Comparison of ENCODE assay signal across 9 mouse cellular contexts in the genomic region with DNA sequence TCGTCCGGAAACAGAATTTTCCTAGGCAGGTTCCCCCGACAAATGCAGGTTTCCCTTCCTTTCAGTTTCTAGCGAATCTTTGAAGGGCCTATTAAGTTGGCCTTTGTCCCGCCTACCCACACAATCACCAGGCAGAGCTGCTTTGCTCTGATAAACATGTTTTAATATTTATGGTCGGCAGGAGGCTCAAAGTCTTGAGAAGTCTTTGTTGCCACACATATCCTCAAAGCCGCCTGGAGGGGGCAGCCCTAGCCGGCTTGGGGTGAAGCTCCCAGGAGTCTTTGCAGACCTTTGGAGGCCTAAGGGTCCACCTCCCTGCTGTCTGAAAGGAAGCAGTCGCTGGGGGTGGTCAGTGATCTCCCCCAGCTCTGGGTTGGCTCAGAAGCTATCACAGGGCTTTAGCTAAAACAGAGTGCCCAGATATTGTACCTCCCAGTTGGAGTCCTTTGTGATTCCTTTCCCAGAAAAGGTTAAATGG. TPM values are rescaled to one million over a fixed set of nuclear protein-coding genes. Genes with fewer than 3 reads are reported as not detected.
DNase-seq lines count a peak whose midpoint lies in the region; ATAC-seq and TF ChIP-seq lines count a peak whose summit lies in the region.
"Had no signal": no experiment of that assay in that cellular context is flagged by ENCODE, and none has a peak within 500 bp of the region (broad histone marks: within the 10 kb centered on the region; RNA-seq: fewer than 3 reads in every experiment).

No protein-coding gene starts in this region.

- H3K9me3 ChIP-seq in E14TG2a.4 (ENCODE audit: low read length): no peaks in the 10 kb centered on the region
- H3K9me3 ChIP-seq in heart, postnatal 0 days (replicated peaks; ENCODE audit: control insufficient read depth, low read length): no peaks in the 10 kb centered on the region
- H3K9me3 ChIP-seq in neural tube, embryonic 14.5 days (ENCODE audit: control insufficient read depth, low read length): no peaks in the 10 kb centered on the region

- peak; percentile 84 for DNase-seq in brain, adult 2 months (ENCODE audit: low read depth, low spot score)
- peak; percentile 74 for DNase-seq in heart, postnatal 0 days (ENCODE audit: low spot score)
- DNase-seq in kidney, postnatal 25 days: peak; percentile 74 to 89
- peak; percentile 73 for DNase-seq in lung, adult 2 months
- DNase-seq in thymus, adult 2 months: peak; percentile 72

- H3K27ac ChIP-seq in heart, postnatal 0 days (ENCODE audit: low read depth): peak overlapping the region; percentile 76
- peak overlapping the region; percentile 79 for H3K27ac ChIP-seq in neural tube, embryonic 14.5 days (ENCODE audit: low read depth, low read length)
- no peak overlapping the region; the same call in 1 of the 2 replicates for H3K27ac ChIP-seq in thymus, adult 2 months (ENCODE audit: control insufficient read depth, insufficient read depth, low read length)

- no peak for TF ChIP-seq POLR2A in lung, adult 2 months (IDR thresholded peaks at IDR 0.05; ENCODE audit: borderline replicate concordance, extremely low read depth, low read depth, low read length)
- no peak for TF ChIP-seq POLR2A in thymus, adult 2 months (IDR thresholded peaks at IDR 0.05; ENCODE audit: control insufficient read depth, extremely low read depth, insufficient read depth, low read length, poor library complexity)

- peaks cover 69% of the 10 kb centered on the region for H3K4me1 ChIP-seq in E14TG2a.4 (replicated peaks; ENCODE audit: low read depth, low read length)
- no peaks in the 10 kb centered on the region for H3K4me1 ChIP-seq in heart, postnatal 0 days (ENCODE audit: control insufficient read depth, insufficient read depth)
- H3K4me1 ChIP-seq in lung, adult 2 months (ENCODE audit: control insufficient read depth, insufficient read depth, low read length): no peaks in the 10 kb centered on the region
- peaks cover 12% of the 10 kb centered on the region for H3K4me1 ChIP-seq in neural tube, embryonic 14.5 days (ENCODE audit: control insufficient read depth, insufficient read depth, low read length)
- peaks cover 5% of the 10 kb centered on the region for H3K4me1 ChIP-seq in thymus, adult 2 months (replicated peaks; ENCODE audit: control insufficient read depth, insufficient read depth, low read length)

- peaks cover 49% of the 10 kb centered on the region for H3K36me3 ChIP-seq in E14TG2a.4 (ENCODE audit: insufficient read depth, low read length)
- H3K36me3 ChIP-seq in heart, postnatal 0 days (replicated peaks; ENCODE audit: control insufficient read depth, insufficient read depth, low read length): 0 out of 2 replicates have a peak, but pooled peaks cover 3% of the 10 kb centered on the region
- H3K36me3 ChIP-seq in neural tube, embryonic 14.5 days (ENCODE audit: control insufficient read depth, insufficient read depth, low read length): peaks cover 11% of the 10 kb centered on the region
- no peaks in the 10 kb centered on the region for H3K36me3 ChIP-seq in thymus, adult 2 months (ENCODE audit: control insufficient read depth, insufficient read depth, low read length)

- peak overlapping the region; percentile 95 for H3K4me3 ChIP-seq in E14TG2a.4 (replicated peaks; ENCODE audit: low read length)
- peak overlapping the region; percentile 87 for H3K4me3 ChIP-seq in heart, postnatal 0 days (ENCODE audit: low read depth, low read length)
- H3K4me3 ChIP-seq in lung, adult 2 months (replicated peaks; ENCODE audit: extremely low read depth, low read depth, low read length): peak overlapping the region; percentile 65
- H3K4me3 ChIP-seq in neural tube, embryonic 14.5 days (ENCODE audit: low read depth, low read length): peak overlapping the region; percentile 65
- H3K4me3 ChIP-seq in thymus, adult 2 months (ENCODE audit: control insufficient read depth, insufficient read depth, low read length): peak overlapping the region; percentile 90

- no peak for TF ChIP-seq EP300 in heart, postnatal 0 days (IDR thresholded peaks at IDR 0.05; ENCODE audit: low read depth)

- WGBS in heart, postnatal 0 days: under 1% methylated on average over 9 of the region's 9 CpGs
- WGBS in lung, adult 2 months: 0% methylated on average over 9 of the region's 9 CpGs
- WGBS in neural tube, embryonic 14.5 days: under 1% methylated on average over 9 of the region's 9 CpGs
- under 1% methylated on average over 9 of the region's 9 CpGs for WGBS in thymus, adult 2 months

- peak overlapping the region; percentile 98 for H3K4me2 ChIP-seq in heart, postnatal 0 days (ENCODE audit: low read depth, low read length)
- peak overlapping the region; percentile 74 for H3K4me2 ChIP-seq in neural tube, embryonic 14.5 days (ENCODE audit: low read depth, low read length)

- ATAC-seq in erythroid progenitor cell, adult 5-6 weeks (replicated peaks; ENCODE audit: low FRiP score, poor library complexity, severe bottlenecking): peak; percentile 77
- peak; percentile 62 for ATAC-seq in heart, postnatal 0 days (ENCODE audit: insufficient read depth, low read depth)
- peak; percentile 59 for ATAC-seq in neural tube, embryonic 14.5 days (ENCODE audit: low read depth)

- H3K9ac ChIP-seq in heart, postnatal 0 days (replicated peaks; ENCODE audit: low read depth, low read length): peak overlapping the region; percentile 85
- H3K9ac ChIP-seq in neural tube, embryonic 14.5 days (replicated peaks; ENCODE audit: low read depth, low read length): peak overlapping the region; percentile 87

- H3K27me3 ChIP-seq in E14TG2a.4 (ENCODE audit: insufficient read depth, low read length): no peaks in the 10 kb centered on the region
- no peaks in the 10 kb centered on the region for H3K27me3 ChIP-seq in heart, postnatal 0 days (ENCODE audit: control insufficient read depth, insufficient read depth, low read length)
- H3K27me3 ChIP-seq in neural tube, embryonic 14.5 days (ENCODE audit: control insufficient read depth, insufficient read depth, low read length): no peaks in the 10 kb centered on the region
- H3K27me3 ChIP-seq in thymus, adult 2 months (ENCODE audit: control insufficient read depth, insufficient read depth, low read length): no peaks in the 10 kb centered on the region

- peak; percentile 30; the same call in 1 of the 2 replicates for TF ChIP-seq CTCF in E14TG2a.4 (conservative IDR thresholded peaks at IDR 0.05; ENCODE audit: low read length)
- peak; percentile 61 for TF ChIP-seq CTCF in heart, postnatal 0 days (IDR thresholded peaks at IDR 0.05; ENCODE audit: low read depth)
- peak; percentile 44 for TF ChIP-seq CTCF in lung, adult 2 months (IDR thresholded peaks at IDR 0.05; ENCODE audit: insufficient read depth, low read length)
- TF ChIP-seq CTCF in thymus, adult 2 months (IDR thresholded peaks at IDR 0.05; ENCODE audit: borderline replicate concordance, control insufficient read depth, extremely low read depth, insufficient read depth, low read length, poor library complexity): peak; percentile 59; the same call in 1 of the 2 replicates

RNA-seq across cellular contexts. Expression of a gene that starts 0.6 kb away (rescaled TPM):
- 0.84 and 12.3 TPM in 2 replicates for total RNA-seq in erythroid progenitor cell, adult 5-6 weeks (2015; ENCODE audit: low replicate concordance)
- 8.5 and 9.9 TPM in 2 replicates for total RNA-seq in erythroid progenitor cell, adult 5-6 weeks (2017; ENCODE audit: low replicate concordance)
- total RNA-seq in heart, postnatal 0 days (2014; rRNA removed; ENCODE audit: low replicate concordance): 38.2 and 46.8 TPM in 2 replicates
- polyA plus RNA-seq in heart, postnatal 0 days (2015; fragmentation: Nextera tagmentation; extraction: Ambion mirVana): 14.8 and 17.5 TPM in 2 replicates
- 166 and 199 TPM in 2 replicates for polyA plus RNA-seq in lung, adult 2 months (2012; rRNA removed)
- polyA plus RNA-seq in neural tube, embryonic 14.5 days (2014; fragmentation: Nextera tagmentation; extraction: Ambion mirVana): 165 and 199 TPM in 2 replicates
- 126 and 151 TPM in 2 replicates for polyA plus RNA-seq in thymus, adult 2 months (2012; rRNA removed)

RNA-seq across cellular contexts. Expression of a gene that starts 13.8 kb away (rescaled TPM):
- not detected in 2 replicates for total RNA-seq in erythroid progenitor cell, adult 5-6 weeks (2015; ENCODE audit: low replicate concordance)
- not detected in 2 replicates for total RNA-seq in erythroid progenitor cell, adult 5-6 weeks (2017; ENCODE audit: low replicate concordance)
- not detected in 2 replicates for total RNA-seq in heart, postnatal 0 days (2014; rRNA removed; ENCODE audit: low replicate concordance)
- polyA plus RNA-seq in heart, postnatal 0 days (2015; fragmentation: Nextera tagmentation; extraction: Ambion mirVana): not detected in 2 replicates
- polyA plus RNA-seq in lung, adult 2 months (2012; rRNA removed): not detected in 2 replicates
- 0.24 TPM in 1 of 2 replicates, not detected in the other for polyA plus RNA-seq in neural tube, embryonic 14.5 days (2014; fragmentation: Nextera tagmentation; extraction: Ambion mirVana)
- polyA plus RNA-seq in thymus, adult 2 months (2012; rRNA removed): 0.10 and 0.13 TPM in 2 replicates
- total RNA-seq: layer of hippocampus, adult 18-20 months had no signal

RNA-seq across cellular contexts. Expression of a gene that starts 17.5 kb away (rescaled TPM):
- total RNA-seq in erythroid progenitor cell, adult 5-6 weeks (2015; ENCODE audit: low replicate concordance): 9.4 and 10.9 TPM in 2 replicates
- 9.6 and 27.5 TPM in 2 replicates for total RNA-seq in erythroid progenitor cell, adult 5-6 weeks (2017; ENCODE audit: low replicate concordance)
- 25.4 and 28.3 TPM in 2 replicates for total RNA-seq in heart, postnatal 0 days (2014; rRNA removed; ENCODE audit: low replicate concordance)
- polyA plus RNA-seq in heart, postnatal 0 days (2015; fragmentation: Nextera tagmentation; extraction: Ambion mirVana): 18.5 and 19.4 TPM in 2 replicates
- 17.5 and 22.8 TPM in 2 replicates for polyA plus RNA-seq in lung, adult 2 months (2012; rRNA removed)
- 42.4 and 42.5 TPM in 2 replicates for polyA plus RNA-seq in neural tube, embryonic 14.5 days (2014; fragmentation: Nextera tagmentation; extraction: Ambion mirVana)
- 45.5 and 48.9 TPM in 2 replicates for polyA plus RNA-seq in thymus, adult 2 months (2012; rRNA removed)

RNA-seq across cellular contexts. Expression of a gene that starts 30.2 kb away (rescaled TPM):
- not detected in 2 replicates for total RNA-seq in erythroid progenitor cell, adult 5-6 weeks (2015; ENCODE audit: low replicate concordance)
- total RNA-seq in erythroid progenitor cell, adult 5-6 weeks (2017; ENCODE audit: low replicate concordance): not detected in 2 replicates
- total RNA-seq in heart, postnatal 0 days (2014; rRNA removed; ENCODE audit: low replicate concordance): not detected in 2 replicates
- not detected in 2 replicates for polyA plus RNA-seq in heart, postnatal 0 days (2015; fragmentation: Nextera tagmentation; extraction: Ambion mirVana)
- polyA plus RNA-seq in lung, adult 2 months (2012; rRNA removed): not detected in 2 replicates
- not detected in 2 replicates for polyA plus RNA-seq in neural tube, embryonic 14.5 days (2014; fragmentation: Nextera tagmentation; extraction: Ambion mirVana)
- polyA plus RNA-seq in thymus, adult 2 months (2012; rRNA removed): 0.35 TPM in 1 of 2 replicates, not detected in the other
- total RNA-seq: layer of hippocampus, adult 18-20 months had no signal

RNA-seq across cellular contexts. Expression of a gene that starts 30.3 kb away (rescaled TPM):
- 21.4 and 38.9 TPM in 2 replicates for total RNA-seq in erythroid progenitor cell, adult 5-6 weeks (2015; ENCODE audit: low replicate concordance)
- total RNA-seq in erythroid progenitor cell, adult 5-6 weeks (2017; ENCODE audit: low replicate concordance): 41.7 and 42.7 TPM in 2 replicates
- total RNA-seq in heart, postnatal 0 days (2014; rRNA removed; ENCODE audit: low replicate concordance): 61.8 and 78.5 TPM in 2 replicates
- polyA plus RNA-seq in heart, postnatal 0 days (2015; fragmentation: Nextera tagmentation; extraction: Ambion mirVana): 30.4 and 31.9 TPM in 2 replicates
- 138 and 144 TPM in 2 replicates for polyA plus RNA-seq in lung, adult 2 months (2012; rRNA removed)
- polyA plus RNA-seq in neural tube, embryonic 14.5 days (2014; fragmentation: Nextera tagmentation; extraction: Ambion mirVana): 98.8 and 104 TPM in 2 replicates
- 214 and 215 TPM in 2 replicates for polyA plus RNA-seq in thymus, adult 2 months (2012; rRNA removed)
